Mouse (Mus musculus) CH12.LX (cell line): Measurements from ENCODE around the gene Pik3cb. TPM values are rescaled to one million over a fixed set of nuclear protein-coding genes. Genes with fewer than 3 reads are reported as not detected.

Experiments used
- DNase-seq: peaks from one replicate; pipeline ENCODE4 v3.0.0-alpha.2; 2013; ENCODE audit errors: extremely low read depth
- H3K27ac ChIP-seq: 2 replicates; pipeline ENCODE4 v1.5.1; 2012; ENCODE audit warnings: low read depth, mild to moderate bottlenecking, control low read depth, moderate library complexity; ENCODE audit not compliant: insufficient read depth
- H3K27me3 ChIP-seq: replicated peaks from 2 replicates; pipeline ENCODE3; 2012; ENCODE audit warnings: inconsistent platforms
- H3K36me3 ChIP-seq, 2 experiments: replicated peaks in 1 of 2; 2 replicates each; pipeline versions ENCODE3 to v1.6.1; 2012; ENCODE audit warnings: inconsistent platforms in 1 of 2, low read length in 1 of 2, mild to moderate bottlenecking in 1 of 2, mixed read lengths in 1 of 2, moderate library complexity in 1 of 2; ENCODE audit not compliant: control insufficient read depth in 1 of 2, insufficient read depth in 1 of 2
- H3K4me1 ChIP-seq, 2 experiments: 2 replicates each; pipeline ENCODE4 v1.6.1; 2012; ENCODE audit warnings: inconsistent platforms in 1 of 2, moderate library complexity in 1 of 2; ENCODE audit not compliant: insufficient read depth in 2 of 2, control insufficient read depth in 1 of 2
- H3K4me2 ChIP-seq: 2 replicates; pipeline ENCODE4 v1.6.1; 2012; ENCODE audit warnings: low read depth, mild to moderate bottlenecking, control low read depth; ENCODE audit not compliant: poor library complexity, insufficient read depth, severe bottlenecking
- H3K4me3 ChIP-seq, 3 experiments: fragments of 150-350 bp in 1 of 3; sonication (generic) in 1 of 3; replicated peaks in 1 of 3; 2 replicates each; pipeline versions ENCODE3 to v1.5.1; 2011 to 2012; ENCODE audit warnings: low read depth in 2 of 3, low read length in 2 of 3, mild to moderate bottlenecking in 2 of 3, moderate library complexity in 2 of 3, control low read depth in 1 of 3, improper control_type of control experiment in 1 of 3, inconsistent platforms in 1 of 3, mixed read lengths in 1 of 3; ENCODE audit not compliant: poor library complexity in 1 of 3
- H3K79me2 ChIP-seq: replicated peaks from 2 replicates; pipeline ENCODE4 v1.6.1; 2012; ENCODE audit warnings: mild to moderate bottlenecking, moderate library complexity; ENCODE audit not compliant: control insufficient read depth, poor library complexity, insufficient read depth, severe bottlenecking; ENCODE audit errors: extremely low read depth
- H3K9ac ChIP-seq: 2 replicates; pipeline ENCODE4 v1.6.1; 2012; ENCODE audit warnings: low read depth, mild to moderate bottlenecking, control low read depth, moderate library complexity; ENCODE audit not compliant: insufficient read depth
- H3K9me3 ChIP-seq: replicated peaks from 2 replicates; pipeline ENCODE3; 2012; ENCODE audit warnings: low read length, inconsistent platforms, mixed read lengths
- E2F4 ChIP-seq: IDR thresholded peaks from 2 replicates; pipeline ENCODE4 v1.6.1; 2011; ENCODE audit warnings: low read depth, low read length, improper control_type of control experiment; ENCODE audit not compliant: insufficient replicate concordance
- ETS1 ChIP-seq: conservative IDR thresholded peaks from 2 replicates; pipeline ENCODE4 v1.6.1; 2012; ENCODE audit warnings: low read depth, mild to moderate bottlenecking, inconsistent platforms, low read length, improper control_type of control experiment, moderate library complexity
- IRF4 ChIP-seq: IDR thresholded peaks from 2 replicates; pipeline ENCODE4 v1.6.1; 2014; ENCODE audit warnings: low read depth, mild to moderate bottlenecking, inconsistent platforms, low read length, improper control_type of control experiment
- JUN ChIP-seq: IDR thresholded peaks from 2 replicates; pipeline ENCODE4 v1.6.1; 2011; ENCODE audit warnings: low read depth, mild to moderate bottlenecking, low read length, improper control_type of control experiment, moderate library complexity; ENCODE audit not compliant: insufficient read depth
- KAT2A ChIP-seq: IDR thresholded peaks from 2 replicates; pipeline ENCODE4 v1.6.1; 2012; ENCODE audit warnings: low read length, improper control_type of control experiment, inconsistent platforms; ENCODE audit not compliant: insufficient replicate concordance
- MAFK ChIP-seq: IDR thresholded peaks from 2 replicates; pipeline ENCODE4 v1.6.1; 2011; ENCODE audit warnings: low read length, improper control_type of control experiment; ENCODE audit not compliant: insufficient replicate concordance
- MEF2A ChIP-seq: IDR thresholded peaks from 2 replicates; pipeline ENCODE4 v1.6.1; 2014; ENCODE audit warnings: low read depth, mild to moderate bottlenecking, inconsistent platforms, low read length, improper control_type of control experiment, borderline replicate concordance
- MXI1 ChIP-seq: IDR thresholded peaks from 2 replicates; pipeline ENCODE4 v1.6.1; 2011; ENCODE audit warnings: mild to moderate bottlenecking, low read depth, low read length, improper control_type of control experiment
- NRF1 ChIP-seq: IDR thresholded peaks from 2 replicates; pipeline ENCODE4 v1.6.1; 2014; ENCODE audit warnings: low read depth, mild to moderate bottlenecking, inconsistent platforms, low read length, improper control_type of control experiment, moderate library complexity
- PAX5 ChIP-seq: IDR thresholded peaks from 2 replicates; pipeline ENCODE4 v1.6.1; 2012; ENCODE audit warnings: low read length, inconsistent platforms, mixed read lengths
- RCOR1 ChIP-seq: conservative IDR thresholded peaks from 2 replicates; pipeline ENCODE4 v1.6.1; 2012; ENCODE audit warnings: low read depth, mild to moderate bottlenecking, inconsistent platforms, low read length, improper control_type of control experiment
- SIN3A ChIP-seq: IDR thresholded peaks from 2 replicates; pipeline ENCODE4 v1.6.1; 2012; ENCODE audit warnings: low read length, improper control_type of control experiment, inconsistent platforms
- TBP ChIP-seq: conservative IDR thresholded peaks from 2 replicates; pipeline ENCODE4 v1.6.1; 2011; ENCODE audit warnings: low read depth, low read length, improper control_type of control experiment
- UBTF ChIP-seq: IDR thresholded peaks from 2 replicates; pipeline ENCODE4 v1.6.1; 2012; ENCODE audit warnings: low read depth, mild to moderate bottlenecking, inconsistent platforms, low read length, improper control_type of control experiment, moderate library complexity
- ZC3H11A ChIP-seq: IDR thresholded peaks from 2 replicates; pipeline ENCODE4 v1.6.1; 2012; ENCODE audit warnings: low read depth, mild to moderate bottlenecking, inconsistent platforms, low read length, improper control_type of control experiment
- ZKSCAN1 ChIP-seq: IDR thresholded peaks from 2 replicates; pipeline ENCODE4 v1.6.1; 2012; ENCODE audit warnings: low read depth, inconsistent platforms, low read length, improper control_type of control experiment, borderline replicate concordance
- dilution Hi-C: fragments of 300-500 bp; cut with MboI; formaldehyde crosslinking; loops from 2 replicates; pipeline ENCODE4 v1.14.3; 2020; ENCODE audit warnings: low sequenced_read_pairs; ENCODE audit not compliant: extremely low pct_unique_long_range_greater_than_20kb, extremely low pct_ligation_motif_present
- in situ Hi-C: fragments of 300-500 bp; cut with MboI; formaldehyde crosslinking; loops from 3 replicates; pipeline ENCODE4 v1.14.3; 2019; ENCODE audit warnings: low sequenced_read_pairs, low pct_ligation_motif_present, low pct_unique_long_range_greater_than_20kb, mixed read lengths
- polyA plus RNA-seq: library from polyadenylated mRNA; unstranded; fragments of >175 nt; gene quantifications from 2 replicates; pipeline ENCODE4 v1.2.1, GENCODE M21; 2012; ENCODE audit warnings: low read depth; ENCODE audit not compliant: insufficient read length
- total RNA-seq, 2 experiments: library from RNA; depleted of rRNA; stranded (reverse); fragments of 300-350 nt in 1 of 2; fragments of >200 nt in 1 of 2; gene quantifications; 2 replicates each; pipeline ENCODE4 v1.2.3; 2012 to 2014

Pik3cb gene
- total and polyA plus RNA-seq, 3 experiments = 1.0 to 3.2 (median 1.0) TPM

DNA sequence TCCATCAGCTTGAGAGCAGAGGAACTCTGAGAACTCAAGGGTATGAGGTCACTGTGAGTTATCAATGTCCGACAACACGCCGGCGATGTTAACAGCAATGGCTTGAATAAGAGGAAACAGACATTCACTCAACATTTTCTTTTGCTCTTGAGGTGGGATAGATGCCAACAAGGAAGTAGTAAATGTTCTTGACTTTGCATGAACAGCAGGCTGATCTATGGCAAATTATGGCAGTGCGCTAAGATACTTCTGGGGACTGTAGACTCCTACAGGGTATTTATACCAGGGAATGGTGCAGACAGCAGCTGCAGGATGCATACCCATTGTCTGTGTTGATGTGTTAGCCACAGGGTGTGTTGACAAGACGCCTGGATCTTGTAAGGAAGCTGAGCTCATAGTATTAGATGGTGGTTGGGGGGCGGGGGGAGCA, 17.8 kb upstream of the Pik3cb start:
- no peak for DNase-seq
- H3K4me1 ChIP-seq = peaks cover under 1 to 16% of the 10 kb centered on the region in 2 experiments; a peak in 2 of 4 replicates
- H3K4me2 ChIP-seq = no peak overlapping the region
- no peak overlapping the region for H3K27ac ChIP-seq
- TF ChIP-seq MXI1 (no peak), IRF4 (no peak), ETS1 (no peak)
- dilution Hi-C loops (no loop called here), in situ Hi-C loops (no loop called here)
- H3K79me2 ChIP-seq = no peaks in the 10 kb centered on the region
- no peak overlapping the region for H3K9ac ChIP-seq
- no peak overlapping the region for H3K4me3 ChIP-seq
- H3K36me3 ChIP-seq = no peaks in the 10 kb centered on the region
- no peaks in the 10 kb centered on the region for H3K27me3 ChIP-seq
- no peaks in the 10 kb centered on the region for H3K9me3 ChIP-seq

GRCm38 (mm10) chr9:99153655-99154054, 13.2 kb upstream of the Pik3cb start:
- no peaks in the 10 kb centered on the region for H3K36me3 ChIP-seq
- no peaks in the 10 kb centered on the region for H3K27me3 ChIP-seq
- H3K4me2 ChIP-seq = no peak overlapping the region
- H3K9ac ChIP-seq = no peak overlapping the region
- H3K79me2 ChIP-seq = no peaks in the 10 kb centered on the region
- no peak overlapping the region for H3K4me3 ChIP-seq
- no peak for DNase-seq
- H3K9me3 ChIP-seq = no peaks in the 10 kb centered on the region
- in situ Hi-C loops = no loop called here
- dilution Hi-C loops = no loop called here
- no peak for TF ChIP-seq ZKSCAN1
- no peak for TF ChIP-seq MEF2A
- no peak for TF ChIP-seq MXI1
- TF ChIP-seq ZC3H11A = no peak
- TF ChIP-seq NRF1 = no peak
- TF ChIP-seq JUN = no peak
- TF ChIP-seq SIN3A = no peak
- no peak for TF ChIP-seq IRF4
- TF ChIP-seq KAT2A = no peak
- no peak for TF ChIP-seq TBP
- TF ChIP-seq RCOR1 = no peak
- no peak for TF ChIP-seq E2F4
- no peak for TF ChIP-seq ETS1
- TF ChIP-seq PAX5 = no peak
- no peak for TF ChIP-seq UBTF
- no peak for TF ChIP-seq MAFK
- peaks cover 0 to 2% of the 10 kb centered on the region in 2 experiments; a peak in 1 of 4 replicates for H3K4me1 ChIP-seq
- no peak overlapping the region for H3K27ac ChIP-seq
